Mouse (Mus musculus): ENCODE data around the gene Zfp704. TPM values are rescaled to one million over a fixed set of nuclear protein-coding genes. Genes with fewer than 3 reads are reported as not detected.
A peak's percentile ranks its signal among the peaks of the same experiment; 100 is the strongest.

Zfp704 gene
- total RNA-seq, 2 experiments from 2014 or later: 14.6 to 15.4 TPM

GRCm38 (mm10) chr3:9562649-9563328 is 47.1 kb downstream of the Zfp704 start:
- DNase-seq: no peak

DNA sequence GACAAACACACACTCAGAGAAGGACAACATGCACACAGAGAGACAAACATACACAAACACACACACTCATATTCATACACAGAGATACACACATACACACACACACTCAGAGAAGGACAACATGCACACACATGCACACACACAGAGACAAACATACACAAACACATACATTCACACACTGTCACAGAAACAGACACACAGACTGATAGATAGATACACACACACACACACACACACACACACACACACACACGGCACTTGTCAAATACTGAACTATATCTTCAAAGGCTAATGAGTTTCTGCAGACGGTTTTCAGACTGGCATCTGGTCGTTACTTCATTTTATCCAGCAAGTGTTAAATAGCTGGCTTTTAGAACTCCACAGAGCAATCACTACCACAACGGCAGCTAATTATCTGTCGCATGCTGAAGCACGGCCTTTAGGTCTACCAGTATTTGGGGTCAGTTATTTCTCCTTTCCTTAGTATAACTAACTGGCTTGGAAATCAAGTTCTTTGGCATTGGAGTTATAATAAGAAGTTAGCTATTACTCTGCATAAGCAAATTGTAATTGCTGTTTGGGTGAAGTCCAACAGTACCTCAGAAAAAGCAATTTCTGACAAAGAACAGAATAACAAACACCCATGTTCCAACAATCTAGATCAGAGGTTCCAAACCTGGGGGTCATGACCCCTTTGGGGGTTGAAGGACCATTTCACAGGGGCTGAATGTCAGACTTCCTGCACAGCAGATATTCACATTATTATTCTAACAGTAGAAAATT is 51.9 kb downstream of the Zfp704 start:
- no peak for DNase-seq

DNA sequence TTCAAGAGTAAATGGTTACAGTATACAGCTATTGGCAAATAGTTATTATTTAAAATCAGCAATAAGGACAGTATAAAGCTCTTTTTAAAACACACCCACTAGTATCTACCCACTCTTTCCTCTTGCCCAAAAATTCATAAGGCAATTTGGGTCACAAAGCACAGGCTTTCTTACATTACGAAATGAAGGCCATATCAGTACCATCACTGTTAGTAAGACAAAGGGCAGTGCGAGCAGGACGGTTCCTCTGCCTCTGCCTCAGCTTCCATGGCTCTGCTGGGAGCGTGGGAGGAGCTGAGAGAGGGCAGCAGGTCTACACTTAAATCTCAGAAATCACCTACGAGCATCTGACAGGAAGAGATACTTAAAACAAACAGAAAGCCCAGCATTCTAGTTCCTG is 53.7 kb downstream of the Zfp704 start:
- no peak for DNase-seq

DNA sequence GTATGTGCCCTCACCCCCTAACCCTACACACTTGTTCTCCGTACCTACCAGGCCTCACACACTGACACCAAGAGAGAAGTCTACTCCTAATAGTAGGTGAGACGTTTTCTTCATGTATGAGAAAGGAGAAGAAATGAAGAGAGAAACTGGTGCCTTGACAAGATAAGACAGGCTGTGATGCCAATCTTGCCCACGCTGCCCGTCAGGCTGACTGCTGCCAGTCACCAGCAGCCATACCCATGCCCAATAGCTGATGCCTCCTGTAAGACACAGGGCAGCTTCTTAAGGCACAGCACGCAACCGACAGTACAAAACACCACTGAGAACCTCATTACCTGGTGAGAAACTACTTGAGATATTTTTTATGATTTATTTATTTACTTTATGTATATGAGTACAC is 55.0 kb downstream of the Zfp704 start:
- DNase-seq: no peak

- no peak for DNase-seq
Observed at GRCm38 (mm10) chr3:9552332-9552731, 57.6 kb downstream of the Zfp704 start.

DNA sequence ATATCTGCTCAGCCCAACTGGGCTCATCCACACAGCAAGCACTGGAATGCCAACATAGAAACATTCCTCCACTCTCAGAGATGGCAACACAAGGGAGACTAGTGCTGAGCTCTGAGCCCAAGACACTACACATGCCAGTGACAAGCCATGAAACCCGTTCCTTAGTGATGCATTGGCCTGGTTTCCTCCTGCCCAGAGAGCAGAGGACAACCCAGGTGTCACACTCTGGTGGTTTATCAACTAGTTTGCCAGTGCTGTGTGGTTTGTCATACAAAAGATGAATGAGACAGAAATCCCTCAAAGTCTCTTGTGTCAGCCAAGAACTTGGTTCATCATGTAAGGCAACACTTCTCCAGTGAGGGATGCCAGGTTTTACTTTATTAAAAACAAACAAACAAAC is 59.0 kb downstream of the Zfp704 start:
- no peak for DNase-seq

DNA sequence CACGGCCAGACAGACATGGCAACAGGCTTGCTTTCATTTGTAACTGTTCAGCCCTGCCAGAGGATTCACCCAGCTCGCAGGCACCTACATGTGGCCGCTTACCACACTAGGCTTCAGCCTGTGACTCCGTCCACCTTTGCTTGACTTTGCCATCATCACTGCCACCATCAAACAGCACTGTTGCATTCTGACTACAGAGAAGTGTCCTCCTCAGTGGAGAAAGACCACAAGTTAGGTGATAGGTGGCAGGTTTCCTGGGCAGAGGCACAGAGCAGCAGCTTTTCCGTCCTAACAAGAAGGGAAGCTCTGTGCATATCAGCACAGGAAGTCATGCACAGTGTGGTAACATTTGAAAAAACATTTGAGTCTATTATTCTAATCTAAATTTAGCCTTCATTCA is 60.1 kb downstream of the Zfp704 start:
- no peak for DNase-seq

GRCm38 (mm10) chr3:9548188-9548587 is 61.7 kb downstream of the Zfp704 start:
- DNase-seq: no peak

DNA sequence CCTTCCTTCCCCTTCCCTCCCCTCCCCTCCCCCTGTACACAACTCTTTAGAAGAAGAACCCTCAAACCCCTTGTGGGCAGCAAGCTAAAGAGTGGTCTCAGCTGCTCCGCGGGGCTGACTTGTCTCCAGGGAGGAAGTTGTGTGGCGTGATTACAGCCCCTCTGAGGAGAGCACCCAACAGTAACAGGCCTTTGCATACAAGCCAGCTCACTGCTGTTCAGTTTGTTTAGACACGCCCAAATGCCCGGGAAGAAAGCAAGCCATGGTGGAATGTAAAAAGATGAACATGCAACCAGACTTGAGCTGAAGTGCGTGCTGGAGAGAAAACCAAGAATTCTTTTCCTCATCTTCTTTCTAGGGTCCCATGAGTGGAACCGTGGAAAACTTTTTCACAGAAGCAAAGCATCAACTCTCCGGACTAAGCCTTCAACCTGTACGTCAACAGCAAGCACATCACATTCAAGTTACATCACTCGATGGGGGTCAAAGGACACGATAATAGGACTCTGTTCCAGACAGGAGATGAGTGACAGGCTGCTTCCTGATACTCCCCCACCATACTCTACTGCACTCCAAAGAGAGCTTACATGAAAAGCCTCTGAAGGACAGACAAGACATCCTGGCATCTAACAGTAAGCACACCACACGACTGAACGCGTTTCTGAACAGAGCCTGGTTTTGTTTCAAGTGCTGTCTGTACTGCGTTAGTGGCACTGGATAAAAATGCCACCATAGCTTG is 62.8 kb downstream of the Zfp704 start:
- DNase-seq: no peak

- DNase-seq: peak in 1 of 2 experiments; percentile 11
Observed at GRCm38 (mm10) chr3:9544421-9544820, 65.5 kb downstream of the Zfp704 start.

GRCm38 (mm10) chr3:9543916-9544315 is 66.0 kb downstream of the Zfp704 start:
- DNase-seq: no peak

DNA sequence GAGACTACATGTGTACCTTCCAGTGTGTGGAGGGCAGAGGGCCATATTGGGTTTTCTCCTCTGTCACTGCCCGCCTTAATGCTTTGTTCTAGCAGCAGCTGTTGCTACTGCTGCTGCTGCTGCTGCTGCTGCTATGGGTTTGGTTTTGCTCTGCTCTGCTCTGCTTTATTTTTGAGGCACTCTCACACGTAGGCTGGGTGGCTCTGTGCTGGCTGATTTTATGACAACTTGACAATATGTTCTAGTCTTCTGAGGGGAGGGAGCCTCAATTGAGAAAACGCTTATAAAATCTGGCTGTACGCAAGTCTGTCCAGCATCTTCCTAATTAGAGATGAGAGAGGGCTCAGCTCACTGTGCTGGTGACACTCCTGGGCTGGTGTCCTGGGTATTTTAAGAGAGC is 66.4 kb downstream of the Zfp704 start:
- no peak for DNase-seq

DNA sequence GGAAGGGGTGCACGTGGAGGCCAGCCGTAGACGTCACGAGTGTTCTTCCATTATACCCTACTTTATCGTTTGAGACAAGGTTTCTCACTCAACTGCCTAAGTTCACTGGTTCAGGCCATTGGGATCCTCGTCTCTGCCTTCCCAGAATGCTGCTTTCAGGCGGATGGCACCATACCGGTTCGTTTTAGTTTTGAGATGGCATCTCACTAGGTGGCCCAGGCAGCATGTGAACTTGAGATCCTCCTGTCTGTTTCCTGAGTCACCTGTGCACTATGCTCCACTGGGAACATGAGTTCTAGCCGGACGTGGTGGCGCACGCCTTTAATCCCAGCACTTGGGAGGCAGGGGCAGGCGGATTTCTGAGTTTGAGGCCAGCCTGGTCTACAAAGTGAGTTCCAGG is 68.3 kb downstream of the Zfp704 start:
- DNase-seq: no peak

DNA sequence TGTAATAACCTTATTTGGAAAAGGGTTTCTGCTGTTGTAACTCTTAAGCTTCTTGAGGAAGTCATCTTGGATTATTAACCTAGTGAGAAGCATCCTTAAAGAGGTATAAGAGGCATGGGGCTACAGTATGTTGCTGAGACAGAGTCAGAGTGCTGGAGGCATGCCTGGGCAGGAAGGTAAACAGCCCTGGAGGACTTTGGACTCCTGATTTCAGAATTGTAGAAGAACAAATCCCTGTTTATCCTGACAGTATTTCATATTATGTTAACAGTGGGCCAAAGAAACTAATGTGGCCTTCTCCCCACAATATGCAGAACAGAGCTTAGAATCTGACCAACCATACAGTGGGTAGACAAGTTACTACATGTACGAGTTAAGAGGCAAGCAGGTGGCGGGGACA is 71.4 kb downstream of the Zfp704 start:
- no peak for DNase-seq

DNA sequence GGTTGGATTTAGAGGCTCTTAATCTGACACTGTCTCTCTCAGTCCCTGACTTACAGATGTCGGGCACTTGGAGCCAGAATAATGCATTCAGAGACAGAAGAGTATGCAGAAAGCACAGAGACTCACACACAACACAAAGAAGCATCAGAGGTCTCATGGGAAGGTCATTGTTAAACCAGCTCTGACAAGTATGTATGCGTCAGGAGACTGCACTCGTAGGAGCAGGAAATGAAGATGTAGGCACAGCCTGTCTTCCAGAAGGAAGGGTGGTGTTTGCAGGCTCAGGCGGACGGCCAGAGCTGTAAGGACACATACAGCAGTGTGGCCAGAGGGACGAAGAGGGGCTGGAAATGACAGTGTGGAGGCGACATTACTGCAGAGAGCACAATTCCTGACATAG is 72.0 kb downstream of the Zfp704 start:
- DNase-seq: no peak

DNA sequence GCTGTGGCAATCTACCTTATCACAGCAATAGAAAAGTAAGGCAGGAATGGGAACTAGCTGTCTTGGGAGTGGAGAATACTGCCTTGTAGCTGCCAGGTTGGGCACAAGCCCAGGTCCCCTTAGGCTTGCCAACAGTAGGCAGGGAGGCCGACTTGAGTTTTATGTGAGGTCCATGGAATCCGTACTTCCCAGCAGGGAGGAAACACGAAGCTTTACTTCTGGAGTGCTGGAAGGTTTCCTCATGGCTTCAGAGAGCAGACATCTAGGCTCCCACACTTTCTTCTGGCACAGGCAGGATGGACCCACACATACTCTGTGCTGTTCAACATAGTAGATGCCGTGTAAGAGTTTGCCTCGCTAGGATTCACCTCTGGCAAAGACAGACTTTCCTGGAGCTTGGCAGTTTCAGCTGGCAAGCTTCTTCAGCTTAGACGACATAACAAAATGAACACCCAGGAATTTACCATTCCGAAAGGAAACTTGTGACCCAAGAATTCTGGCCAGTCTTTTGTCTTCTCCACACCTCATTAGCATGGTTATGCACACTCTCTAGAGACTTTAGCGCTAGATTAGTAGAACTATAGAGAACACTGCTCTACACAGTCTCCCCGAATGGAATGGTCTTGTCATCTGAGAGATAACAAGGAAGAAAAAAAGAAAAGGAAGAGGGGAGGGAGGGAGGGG is 79.6 kb downstream of the Zfp704 start:
- peak; percentile 31 to 41 for DNase-seq

- no peak for DNase-seq
Observed at GRCm38 (mm10) chr3:9524429-9524828, 85.5 kb downstream of the Zfp704 start.

DNA sequence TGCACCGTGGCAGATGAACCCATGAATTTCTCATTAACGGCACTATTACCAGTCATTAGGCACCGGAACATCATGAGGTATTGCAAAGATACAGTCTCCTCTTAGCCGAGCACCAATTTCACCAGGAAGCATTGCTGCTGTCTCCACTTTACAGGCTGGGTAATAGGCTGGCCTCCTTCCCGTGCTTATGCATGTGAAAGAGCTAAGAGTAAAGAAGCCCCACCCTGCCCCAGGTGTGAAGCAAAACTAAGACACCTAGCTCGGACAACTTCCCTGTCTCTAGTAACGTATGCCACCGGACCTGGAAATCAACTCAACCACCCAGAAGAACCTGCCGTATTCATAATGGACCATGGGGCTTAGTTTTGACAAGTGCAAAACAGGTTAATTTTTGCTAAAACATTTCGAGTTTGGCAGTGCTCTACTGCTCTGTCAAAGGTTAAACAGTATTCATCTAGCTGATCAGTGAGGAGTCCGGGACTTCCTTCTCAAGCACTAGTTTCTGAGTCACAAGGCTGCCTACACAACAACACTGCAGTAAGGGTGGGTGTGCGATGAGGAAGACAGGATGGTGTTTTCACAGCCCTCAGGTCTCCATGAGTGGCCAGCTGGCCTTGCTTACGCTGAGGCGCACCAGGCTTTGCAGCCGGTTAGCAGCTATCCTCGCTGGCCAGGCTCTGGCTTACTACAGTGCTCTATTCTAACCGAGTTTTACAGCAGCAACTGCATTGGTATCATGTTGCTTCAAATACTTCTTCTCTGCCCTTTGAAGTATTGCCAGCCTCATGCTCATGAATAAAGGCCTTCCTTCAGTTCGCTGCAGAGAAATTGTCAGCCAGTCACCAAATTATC is 86.6 kb downstream of the Zfp704 start:
- DNase-seq: no peak

DNA sequence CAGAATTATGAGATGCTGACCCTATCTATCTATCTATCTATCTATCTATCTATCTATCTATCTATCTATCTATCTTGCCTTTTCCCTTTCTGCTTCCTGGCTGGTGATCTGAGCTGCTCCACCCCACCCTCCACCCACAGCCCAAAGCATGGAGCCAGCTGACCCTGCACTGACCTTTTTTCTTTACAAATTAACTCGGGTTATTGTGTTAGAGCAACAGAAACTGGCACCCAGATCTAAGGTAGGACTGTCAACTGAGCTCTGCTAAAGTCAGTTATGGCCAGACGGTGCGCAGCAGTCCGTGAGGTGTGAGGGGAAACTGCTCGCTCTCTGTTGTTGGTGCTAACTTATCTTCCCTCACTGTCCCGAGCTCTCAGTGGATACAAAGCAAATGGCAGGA is 87.9 kb downstream of the Zfp704 start:
- DNase-seq: no peak

GRCm38 (mm10) chr3:9520728-9521054 is 89.2 kb downstream of the Zfp704 start:
- DNase-seq: no peak

GRCm38 (mm10) chr3:9520051-9520727 is 89.7 kb downstream of the Zfp704 start:
- DNase-seq: peak; percentile 77 to 81

Measured in heart, adult 18-20 months (tissue).